Mouse (Mus musculus): ENCODE measurements at regions not wholly inside any gene's neighbourhood (a gene's known extent, or its start where the extent isn't known, plus 50 kb on each side); places are given as distances from the start of the nearest gene placed in this dataset.

- H3K27me3 ChIP-seq (ENCODE audit: insufficient read depth, low read length) = peaks cover 34% of the 10 kb centered on the region
- H3K36me3 ChIP-seq (replicated peaks) = no peaks in the 10 kb centered on the region
- no peak for ATAC-seq (ENCODE audit: extremely low read depth, insufficient number of reproducible peaks, low FRiP score, poor library complexity, severe bottlenecking)
- TF ChIP-seq GATA1 (IDR thresholded peaks at IDR 0.05; ENCODE audit: borderline replicate concordance, low read length) = no peak
- no peak for DNase-seq (ENCODE audit: low spot score)
- H3K4me1 ChIP-seq (ENCODE audit: insufficient read depth, low read depth, low read length) = peaks cover 9% of the 10 kb centered on the region
- H3K9me3 ChIP-seq (replicated peaks) = no peaks in the 10 kb centered on the region
- H3K4me3 ChIP-seq (ENCODE audit: low read depth, low read length) = no peak overlapping the region
Observed at GRCm38 (mm10) chr4:95105424-95105823, 53.4 kb upstream of the Jun start.

DNA sequence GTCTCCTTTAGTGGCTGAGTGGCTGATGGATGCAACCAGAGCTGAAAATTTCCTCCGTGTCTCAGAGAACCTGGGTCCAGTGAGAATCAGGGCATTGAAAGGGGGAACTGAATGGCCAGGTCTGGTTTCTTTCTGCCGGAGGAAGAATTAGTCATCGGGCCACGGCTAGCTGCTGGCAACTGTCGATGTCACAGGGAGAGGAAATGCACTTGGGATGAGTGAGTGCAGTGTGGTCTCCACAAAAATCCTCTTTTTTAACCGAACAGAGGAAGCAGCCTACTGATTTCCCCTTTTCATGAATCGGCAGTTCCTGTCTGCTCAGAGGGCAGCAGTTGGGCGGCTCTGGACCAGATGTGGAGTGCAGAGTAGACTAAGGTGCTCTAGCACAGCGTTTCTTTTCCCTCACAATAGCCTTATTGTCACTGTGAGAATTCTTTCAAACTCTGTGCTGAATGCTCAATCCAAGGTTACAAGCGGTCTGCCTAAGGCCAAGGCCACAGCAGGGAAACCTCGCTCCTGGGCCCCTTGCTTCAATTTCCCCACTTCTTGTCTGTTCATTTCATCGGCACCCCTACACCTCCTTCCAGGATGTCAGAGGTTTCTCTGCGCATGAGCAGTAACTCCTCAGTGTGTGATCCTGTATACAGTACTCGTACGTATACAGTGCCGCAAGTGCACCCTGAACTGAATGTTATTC is 54.1 kb upstream of the Jun start:
- no peaks in the 10 kb centered on the region for H3K9me3 ChIP-seq (replicated peaks)
- H3K36me3 ChIP-seq (replicated peaks) = no peaks in the 10 kb centered on the region
- no peak overlapping the region for H3K4me3 ChIP-seq (ENCODE audit: low read depth, low read length)
- H3K27me3 ChIP-seq (ENCODE audit: insufficient read depth, low read length) = peaks cover 34% of the 10 kb centered on the region
- TF ChIP-seq GATA1 (IDR thresholded peaks at IDR 0.05; ENCODE audit: borderline replicate concordance, low read length) = no peak
- TF ChIP-seq GATA2 (IDR thresholded peaks at IDR 0.05; ENCODE audit: borderline replicate concordance, low read depth, low read length) = no peak
- DNase-seq (ENCODE audit: low spot score) (no peak), ATAC-seq (ENCODE audit: extremely low read depth, insufficient number of reproducible peaks, low FRiP score, poor library complexity, severe bottlenecking) (peak; percentile 51)
- peaks cover 9% of the 10 kb centered on the region for H3K4me1 ChIP-seq (ENCODE audit: insufficient read depth, low read depth, low read length)

- DNase-seq (ENCODE audit: low spot score) = no peak
- Histone ChIP-seq H3K4me3 (ENCODE audit: low read depth, low read length) (no peak overlapping the region), H3K36me3 (replicated peaks) (no peaks in the 10 kb centered on the region), H3K9me3 (replicated peaks) (no peaks in the 10 kb centered on the region), H3K4me1 (ENCODE audit: insufficient read depth, low read depth, low read length) (peaks cover 9% of the 10 kb centered on the region), H3K27me3 (ENCODE audit: insufficient read depth, low read length) (peaks cover 28% of the 10 kb centered on the region)
- ATAC-seq (ENCODE audit: extremely low read depth, insufficient number of reproducible peaks, low FRiP score, poor library complexity, severe bottlenecking) = no peak
- no peak for TF ChIP-seq GATA2 (IDR thresholded peaks at IDR 0.05; ENCODE audit: borderline replicate concordance, low read depth, low read length)
- TF ChIP-seq TAL1 (conservative IDR thresholded peaks at IDR 0.05; ENCODE audit: low read depth, low read length) = no peak
- no peak for TF ChIP-seq CTCF (IDR thresholded peaks at IDR 0.05; ENCODE audit: low read depth, low read length)
- TF ChIP-seq POLR2AphosphoS5 (IDR thresholded peaks at IDR 0.05; ENCODE audit: insufficient replicate concordance, low read depth, low read length) = no peak
- TF ChIP-seq GATA1 (IDR thresholded peaks at IDR 0.05; ENCODE audit: borderline replicate concordance, low read length) = no peak
Observed at GRCm38 (mm10) chr4:95106881-95107665, 55.1 kb upstream of the Jun start.

DNA sequence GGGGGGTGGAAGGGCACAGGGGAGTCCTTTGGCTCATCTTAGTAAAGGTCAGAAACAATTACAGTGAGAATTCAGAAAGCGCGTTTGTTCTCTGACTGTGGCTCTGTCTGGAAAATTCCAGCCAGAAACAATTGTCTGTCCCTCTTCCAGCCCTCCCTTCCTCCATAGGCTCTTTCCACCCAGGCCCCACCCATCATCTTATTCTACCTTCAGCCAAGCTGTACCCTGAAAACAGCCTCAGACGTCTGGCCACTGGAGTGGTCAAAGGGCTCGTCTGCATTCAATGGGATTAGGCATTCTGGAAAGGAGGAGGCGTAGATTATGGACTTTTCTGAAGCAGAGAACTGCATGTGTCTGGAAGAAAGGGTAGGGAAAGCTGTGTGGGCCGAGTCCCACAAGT is 56.8 kb upstream of the Jun start:
- TF ChIP-seq POLR2AphosphoS5 (IDR thresholded peaks at IDR 0.05; ENCODE audit: insufficient replicate concordance, low read depth, low read length) (no peak), GATA1 (IDR thresholded peaks at IDR 0.05; ENCODE audit: borderline replicate concordance, low read length) (no peak), GATA2 (IDR thresholded peaks at IDR 0.05; ENCODE audit: borderline replicate concordance, low read depth, low read length) (no peak), TAL1 (conservative IDR thresholded peaks at IDR 0.05; ENCODE audit: low read depth, low read length) (no peak), CTCF (IDR thresholded peaks at IDR 0.05; ENCODE audit: low read depth, low read length) (no peak)
- ATAC-seq (ENCODE audit: extremely low read depth, insufficient number of reproducible peaks, low FRiP score, poor library complexity, severe bottlenecking) = no peak

DNA sequence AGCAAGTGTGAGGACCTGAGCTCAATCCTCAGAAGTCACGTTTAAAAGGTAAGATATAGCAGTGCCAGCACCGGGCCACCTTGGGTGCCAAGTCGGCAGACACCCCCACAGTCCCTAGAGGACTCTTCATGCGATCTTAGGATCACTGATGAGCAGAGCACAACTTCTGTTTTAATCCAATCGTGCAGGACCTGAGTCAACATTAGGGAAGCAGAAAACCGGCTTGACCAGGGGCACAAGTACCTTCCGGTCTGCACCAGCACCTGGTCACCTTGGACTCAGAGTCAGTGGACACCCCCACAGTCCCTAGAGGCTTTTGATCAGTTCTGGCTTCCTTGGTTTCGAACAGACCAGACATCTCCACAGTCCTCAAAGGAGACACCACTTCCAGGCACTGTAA is 58.8 kb upstream of the Jun start:
- H3K4me3 ChIP-seq (ENCODE audit: low read depth, low read length) = no peak overlapping the region
- no peak for DNase-seq (ENCODE audit: low spot score)
- no peaks in the 10 kb centered on the region for H3K9me3 ChIP-seq (replicated peaks)

More for the DNA sequence above, 56.8 kb upstream of the Jun start:
- H3K36me3 ChIP-seq (replicated peaks) = no peaks in the 10 kb centered on the region
- peaks cover 23% of the 10 kb centered on the region for H3K27me3 ChIP-seq (ENCODE audit: insufficient read depth, low read length)
- H3K4me1 ChIP-seq (ENCODE audit: insufficient read depth, low read depth, low read length) = peaks cover 9% of the 10 kb centered on the region
- no peak overlapping the region for H3K4me3 ChIP-seq (ENCODE audit: low read depth, low read length)
- H3K9me3 ChIP-seq (replicated peaks) = no peaks in the 10 kb centered on the region
- DNase-seq (ENCODE audit: low spot score) = no peak

GRCm38 (mm10) chr4:95117158-95117681 is 65.2 kb upstream of the Jun start:
- Histone ChIP-seq H3K4me3 (ENCODE audit: low read depth, low read length) (no peak overlapping the region), H3K36me3 (replicated peaks) (no peaks in the 10 kb centered on the region), H3K27me3 (ENCODE audit: insufficient read depth, low read length) (0 out of 2 replicates have a peak, but pooled peaks cover 6% of the 10 kb centered on the region), H3K9me3 (replicated peaks) (no peaks in the 10 kb centered on the region), H3K4me1 (ENCODE audit: insufficient read depth, low read depth, low read length) (peaks cover 6% of the 10 kb centered on the region)
- DNase-seq (ENCODE audit: low spot score) = no peak
- no peak for TF ChIP-seq POLR2AphosphoS5 (IDR thresholded peaks at IDR 0.05; ENCODE audit: insufficient replicate concordance, low read depth, low read length)
- TF ChIP-seq GATA2 (IDR thresholded peaks at IDR 0.05; ENCODE audit: borderline replicate concordance, low read depth, low read length) = no peak
- no peak for TF ChIP-seq CTCF (IDR thresholded peaks at IDR 0.05; ENCODE audit: low read depth, low read length)
- TF ChIP-seq GATA1 (IDR thresholded peaks at IDR 0.05; ENCODE audit: borderline replicate concordance, low read length) = no peak
- TF ChIP-seq TAL1 (conservative IDR thresholded peaks at IDR 0.05; ENCODE audit: low read depth, low read length) = no peak
- no peak for ATAC-seq (ENCODE audit: extremely low read depth, insufficient number of reproducible peaks, low FRiP score, poor library complexity, severe bottlenecking)

More for the DNA sequence above, 58.8 kb upstream of the Jun start:
- no peak for TF ChIP-seq GATA1 (IDR thresholded peaks at IDR 0.05; ENCODE audit: borderline replicate concordance, low read length)
- no peak for TF ChIP-seq TAL1 (conservative IDR thresholded peaks at IDR 0.05; ENCODE audit: low read depth, low read length)
- no peak for TF ChIP-seq GATA2 (IDR thresholded peaks at IDR 0.05; ENCODE audit: borderline replicate concordance, low read depth, low read length)
- TF ChIP-seq POLR2AphosphoS5 (IDR thresholded peaks at IDR 0.05; ENCODE audit: insufficient replicate concordance, low read depth, low read length) = no peak
- TF ChIP-seq CTCF (IDR thresholded peaks at IDR 0.05; ENCODE audit: low read depth, low read length) = no peak
- no peak for ATAC-seq (ENCODE audit: extremely low read depth, insufficient number of reproducible peaks, low FRiP score, poor library complexity, severe bottlenecking)
- peaks cover 7% of the 10 kb centered on the region for H3K4me1 ChIP-seq (ENCODE audit: insufficient read depth, low read depth, low read length)
- H3K36me3 ChIP-seq (replicated peaks) = no peaks in the 10 kb centered on the region
- H3K27me3 ChIP-seq (ENCODE audit: insufficient read depth, low read length) = peaks cover 15% of the 10 kb centered on the region

All from G1E (cell line).